Mouse (Mus musculus) liver, embryonic 14.5 days (tissue): ENCODE results near the gene Hmgcl.

Source experiments
- CTCF ChIP-seq: IDR thresholded peaks from 2 replicates; pipeline ENCODE4 v1.5.1; 2016; ENCODE audit warnings: antibody characterized with exemption, low read depth, control low read depth
- EP300 ChIP-seq: IDR thresholded peaks from 2 replicates; pipeline ENCODE4 v1.6.1; 2016; ENCODE audit warnings: antibody characterized with exemption, low read depth

DNA sequence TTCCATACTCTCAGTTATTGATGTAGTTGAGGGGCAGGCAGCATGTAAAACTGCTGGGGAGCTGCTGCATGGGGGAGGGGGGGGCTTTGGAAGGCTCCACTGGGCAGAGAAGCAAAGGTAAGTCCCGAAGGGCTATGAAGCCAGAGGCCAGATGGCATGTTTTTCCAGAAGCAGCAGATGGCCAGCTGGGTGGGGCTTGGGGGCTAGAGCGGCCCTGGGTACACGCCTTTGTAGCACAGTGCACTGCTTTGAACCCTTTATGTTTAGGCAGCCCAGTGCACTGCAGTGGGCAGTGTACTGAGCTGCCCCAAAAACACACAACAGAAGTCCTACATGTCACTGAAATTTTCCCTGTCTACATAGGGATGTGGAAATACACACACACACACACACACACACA lies 33.4 kb upstream of the Hmgcl start:
- no peak for TF ChIP-seq CTCF
- TF ChIP-seq EP300: no peak
